Mouse (Mus musculus): Measurements from ENCODE around the gene Svop. TPM values are rescaled to one million over a fixed set of nuclear protein-coding genes. Genes with fewer than 3 reads are reported as not detected.

Gene Svop
- total RNA-seq (2014; rRNA removed) (175 and 176 TPM in 2 replicates), polyA plus RNA-seq (2015; fragmentation: Nextera tagmentation; extraction: Ambion mirVana) (105 and 109 TPM in 2 replicates)

- peak; percentile 81 for ATAC-seq (ENCODE audit: low FRiP score)
- DNase-seq (ENCODE audit: low spot score): peak; percentile 75
- peak within 1 kb of the TSS; percentile 56 for H3K4me2 ChIP-seq (ENCODE audit: low read depth, low read length, poor library complexity, severe bottlenecking)
- WGBS: 2% methylated on average over 39 of the region's 40 CpGs
- no peaks in the 10 kb centered on the region for H3K9me3 ChIP-seq (ENCODE audit: low read length)
- peak within 1 kb of the TSS; percentile 85 for H3K9ac ChIP-seq (replicated peaks; ENCODE audit: low read length, poor library complexity, severe bottlenecking)
- peak within 1 kb of the TSS; percentile 55 for H3K4me3 ChIP-seq (ENCODE audit: low read depth, low read length)
- 0 out of 2 replicates have a peak, but pooled peaks have one; percentile 10 for TF ChIP-seq CTCF (IDR thresholded peaks at IDR 0.05)
- no peaks in the 10 kb centered on the region for H3K27me3 ChIP-seq (ENCODE audit: insufficient read depth, low read length)
- 0 out of 2 replicates have a peak, but pooled peaks cover 3% of the 10 kb centered on the region for H3K4me1 ChIP-seq (ENCODE audit: insufficient read depth, low read length)
- no peaks in the 10 kb centered on the region for H3K36me3 ChIP-seq (ENCODE audit: insufficient read depth, low read length)
- H3K27ac ChIP-seq (ENCODE audit: low read depth, low read length): peak within 1 kb of the TSS; percentile 93
Measured at GRCm38 (mm10) chr5:114091057-114091807, at the start of gene Svop. Gene Svop (minus strand): TSS chr5:114091570.

DNA sequence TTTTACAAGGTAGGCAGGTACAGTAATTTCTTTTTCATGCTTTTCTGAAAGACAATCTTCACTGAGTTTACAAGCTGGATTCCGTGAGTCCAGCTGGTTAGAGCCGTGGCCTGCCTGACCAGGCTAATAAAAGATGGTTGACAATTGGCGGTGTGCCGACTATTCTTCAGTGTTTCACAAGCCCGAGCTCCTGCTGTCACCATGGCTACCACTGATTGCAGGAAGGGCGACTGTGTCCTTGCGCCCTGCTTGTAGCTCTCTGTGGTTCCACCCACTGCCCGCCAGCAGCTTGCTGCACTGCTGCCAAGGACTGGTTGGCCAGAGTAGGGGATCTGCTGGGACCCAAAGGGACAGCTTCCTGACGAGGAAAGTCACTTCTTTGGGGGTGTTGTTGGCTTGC is 47.8 kb upstream of the Svop start:
- Histone ChIP-seq H3K4me1 (ENCODE audit: insufficient read depth, low read length) (peaks cover 4% of the 10 kb centered on the region; the same call in 1 of the 2 replicates), H3K27me3 (ENCODE audit: insufficient read depth, low read length) (no peaks in the 10 kb centered on the region), H3K4me2 (ENCODE audit: low read depth, low read length, poor library complexity, severe bottlenecking) (no peak overlapping the region), H3K36me3 (ENCODE audit: insufficient read depth, low read length) (no peaks in the 10 kb centered on the region), H3K9me3 (ENCODE audit: low read length) (no peaks in the 10 kb centered on the region), H3K9ac (replicated peaks; ENCODE audit: low read length, poor library complexity, severe bottlenecking) (no peak overlapping the region), H3K27ac (ENCODE audit: low read depth, low read length) (peak overlapping the region; percentile 57), H3K4me3 (ENCODE audit: low read depth, low read length) (no peak overlapping the region)
- WGBS: 21% methylated on average over 9 of the region's 9 CpGs
- ATAC-seq (ENCODE audit: low FRiP score) (peak; percentile 89), DNase-seq (ENCODE audit: low spot score) (peak; percentile 98)
- no peak for TF ChIP-seq CTCF (IDR thresholded peaks at IDR 0.05)

- no peak for TF ChIP-seq CTCF (IDR thresholded peaks at IDR 0.05)
- ATAC-seq (ENCODE audit: low FRiP score): 0 out of 2 replicates have a peak, but pooled peaks have one; percentile 40
- no peaks in the 10 kb centered on the region for H3K36me3 ChIP-seq (ENCODE audit: insufficient read depth, low read length)
- H3K4me2 ChIP-seq (ENCODE audit: low read depth, low read length, poor library complexity, severe bottlenecking): no peak overlapping the region
- H3K27ac ChIP-seq (ENCODE audit: low read depth, low read length): peak overlapping the region; percentile 55
- no peak overlapping the region for H3K9ac ChIP-seq (replicated peaks; ENCODE audit: low read length, poor library complexity, severe bottlenecking)
- no peaks in the 10 kb centered on the region for H3K27me3 ChIP-seq (ENCODE audit: insufficient read depth, low read length)
- peaks cover 4% of the 10 kb centered on the region; the same call in 1 of the 2 replicates for H3K4me1 ChIP-seq (ENCODE audit: insufficient read depth, low read length)
- H3K9me3 ChIP-seq (ENCODE audit: low read length): no peaks in the 10 kb centered on the region
- DNase-seq (ENCODE audit: low spot score): peak; percentile 17
- WGBS: 66% methylated on average over 21 of the region's 21 CpGs
- H3K4me3 ChIP-seq (ENCODE audit: low read depth, low read length): no peak overlapping the region
Measured at GRCm38 (mm10) chr5:114138277-114139164, 47.2 kb upstream of the Svop start.

DNA sequence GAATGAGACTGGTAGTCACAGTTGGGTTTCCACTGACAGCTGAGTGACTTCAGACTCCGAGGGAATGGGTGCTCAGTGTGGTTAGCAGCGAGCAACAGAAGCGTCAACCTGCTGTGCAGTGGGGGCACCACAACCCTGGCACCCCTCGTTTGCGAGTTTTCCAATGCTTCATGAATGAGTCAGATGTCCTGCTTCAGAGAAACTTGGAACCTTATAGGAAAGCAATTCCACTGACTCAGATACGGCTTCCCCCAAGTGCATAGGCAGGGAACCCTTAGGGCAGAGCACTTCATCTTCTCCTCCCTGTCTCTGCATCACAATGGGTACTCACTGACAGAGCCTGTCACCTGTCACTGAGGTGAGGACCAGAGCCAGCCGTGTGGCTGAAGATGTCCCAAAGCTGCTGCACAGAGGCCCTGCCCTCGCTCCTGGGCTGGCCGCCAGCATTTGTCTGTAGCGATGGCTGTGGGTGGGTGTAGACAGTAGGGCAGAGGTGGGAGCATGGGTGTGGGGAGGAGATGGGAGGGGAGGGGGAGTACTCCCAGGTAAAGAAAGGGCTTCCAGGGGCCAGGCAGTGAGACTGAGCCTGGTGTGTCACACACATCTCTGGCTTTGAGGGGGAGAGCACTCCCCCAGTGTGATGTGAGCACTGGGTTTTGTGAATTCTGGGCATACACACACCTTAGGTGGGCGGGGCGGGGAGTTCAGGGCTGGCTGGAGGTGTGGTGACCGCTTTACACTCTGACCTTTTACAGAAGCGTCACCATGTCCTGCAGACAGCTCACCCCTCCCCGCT is 46.3 kb upstream of the Svop start:
- no peak for ATAC-seq (ENCODE audit: low FRiP score)
- Histone ChIP-seq H3K9me3 (ENCODE audit: low read length) (no peaks in the 10 kb centered on the region), H3K27ac (ENCODE audit: low read depth, low read length) (peak overlapping the region; percentile 55; the same call in 1 of the 2 replicates), H3K4me1 (ENCODE audit: insufficient read depth, low read length) (peaks cover 4% of the 10 kb centered on the region; the same call in 1 of the 2 replicates), H3K27me3 (ENCODE audit: insufficient read depth, low read length) (no peaks in the 10 kb centered on the region), H3K4me3 (ENCODE audit: low read depth, low read length) (no peak overlapping the region), H3K4me2 (ENCODE audit: low read depth, low read length, poor library complexity, severe bottlenecking) (no peak overlapping the region), H3K36me3 (ENCODE audit: insufficient read depth, low read length) (no peaks in the 10 kb centered on the region), H3K9ac (replicated peaks; ENCODE audit: low read length, poor library complexity, severe bottlenecking) (no peak overlapping the region)
- TF ChIP-seq CTCF (IDR thresholded peaks at IDR 0.05): no peak
- WGBS: 82% methylated on average over 15 of the region's 15 CpGs
- no peak for DNase-seq (ENCODE audit: low spot score)

DNA sequence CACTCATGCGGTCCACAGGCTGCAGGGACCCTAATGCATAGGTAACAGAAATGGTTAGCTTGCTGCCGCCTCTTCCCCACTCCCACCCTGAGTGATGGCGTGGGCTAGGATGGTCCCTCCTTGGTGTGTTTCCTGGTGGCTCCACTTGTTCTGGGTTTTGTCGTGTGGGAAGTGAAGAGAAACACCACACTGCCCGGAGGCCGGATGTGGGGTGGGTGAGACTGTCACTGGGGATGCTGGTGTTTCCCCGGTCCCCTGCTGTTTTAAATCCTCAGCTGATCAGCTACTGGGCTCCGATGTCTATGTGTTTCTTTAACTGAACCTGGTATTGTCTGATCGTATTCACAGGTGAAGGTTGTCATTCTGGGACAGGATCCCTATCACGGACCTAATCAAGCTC is 44.1 kb upstream of the Svop start:
- TF ChIP-seq CTCF (IDR thresholded peaks at IDR 0.05): no peak
- no peaks in the 10 kb centered on the region for H3K9me3 ChIP-seq (ENCODE audit: low read length)
- peaks cover 4% of the 10 kb centered on the region; the same call in 1 of the 2 replicates for H3K4me1 ChIP-seq (ENCODE audit: insufficient read depth, low read length)
- DNase-seq (ENCODE audit: low spot score): no peak
- H3K36me3 ChIP-seq (ENCODE audit: insufficient read depth, low read length): no peaks in the 10 kb centered on the region
- ATAC-seq (ENCODE audit: low FRiP score): no peak
- H3K4me2 ChIP-seq (ENCODE audit: low read depth, low read length, poor library complexity, severe bottlenecking): no peak overlapping the region
- H3K4me3 ChIP-seq (ENCODE audit: low read depth, low read length): no peak overlapping the region
- H3K27me3 ChIP-seq (ENCODE audit: insufficient read depth, low read length): no peaks in the 10 kb centered on the region
- H3K9ac ChIP-seq (replicated peaks; ENCODE audit: low read length, poor library complexity, severe bottlenecking): no peak overlapping the region
- 90% methylated on average over 10 of the region's 10 CpGs for WGBS
- no peak overlapping the region for H3K27ac ChIP-seq (ENCODE audit: low read depth, low read length)
